Mouse (Mus musculus): ENCODE measurements around the gene Aanat. TPM values are rescaled to one million over a fixed set of nuclear protein-coding genes. Genes with fewer than 3 reads are reported as not detected.

Gene Aanat
- polyA plus RNA-seq, 1 experiment from 2014 or later = not detected

GRCm38 (mm10) chr11:116623281-116624124 lies 37.3 kb downstream of the Aanat start:
- Histone ChIP-seq H3K27me3 (replicated peaks; ENCODE audit: control insufficient read depth, insufficient read depth, low read length) (peaks cover 23% of the 10 kb centered on the region), H3K9ac (replicated peaks; ENCODE audit: low read depth, low read length) (peak overlapping the region; percentile 49), H3K27ac (ENCODE audit: low read length) (no peak overlapping the region), H3K36me3 (ENCODE audit: control insufficient read depth, insufficient read depth) (no peaks in the 10 kb centered on the region), H3K9me3 (ENCODE audit: control insufficient read depth, low read length) (no peaks in the 10 kb centered on the region), H3K4me2 (ENCODE audit: low read length) (peak overlapping the region; percentile 65), H3K4me3 (replicated peaks; ENCODE audit: low read length) (peak overlapping the region; percentile 47), H3K4me1 (replicated peaks; ENCODE audit: control insufficient read depth, insufficient read depth, low read length) (peaks cover 26% of the 10 kb centered on the region)
- 7% methylated on average over 40 of the region's 40 CpGs for WGBS
- no peak for ATAC-seq

- H3K9me3 ChIP-seq (ENCODE audit: control insufficient read depth, low read length) = no peaks in the 10 kb centered on the region
- peak overlapping the region; percentile 47 for H3K4me3 ChIP-seq (replicated peaks; ENCODE audit: low read length)
- H3K4me1 ChIP-seq (replicated peaks; ENCODE audit: control insufficient read depth, insufficient read depth, low read length) = peaks cover 26% of the 10 kb centered on the region
- H3K4me2 ChIP-seq (ENCODE audit: low read length) = peak overlapping the region; percentile 65
- peak overlapping the region; percentile 49 for H3K9ac ChIP-seq (replicated peaks; ENCODE audit: low read depth, low read length)
- no peak overlapping the region for H3K27ac ChIP-seq (ENCODE audit: low read length)
- H3K27me3 ChIP-seq (replicated peaks; ENCODE audit: control insufficient read depth, insufficient read depth, low read length) = peaks cover 23% of the 10 kb centered on the region
- WGBS = 12% methylated on average over 42 of the region's 42 CpGs
- no peaks in the 10 kb centered on the region for H3K36me3 ChIP-seq (ENCODE audit: control insufficient read depth, insufficient read depth)
- 0 out of 2 replicates have a peak, but pooled peaks have one; percentile 36 for ATAC-seq
Measured at GRCm38 (mm10) chr11:116624131-116624832, 38.0 kb downstream of the Aanat start.

- 73% methylated on average over 17 of the region's 17 CpGs for WGBS
- peaks cover 22% of the 10 kb centered on the region for H3K4me1 ChIP-seq (replicated peaks; ENCODE audit: control insufficient read depth, insufficient read depth, low read length)
- H3K36me3 ChIP-seq (ENCODE audit: control insufficient read depth, insufficient read depth) = no peaks in the 10 kb centered on the region
- H3K9me3 ChIP-seq (ENCODE audit: control insufficient read depth, low read length) = no peaks in the 10 kb centered on the region
- H3K27me3 ChIP-seq (replicated peaks; ENCODE audit: control insufficient read depth, insufficient read depth, low read length) = peaks cover 23% of the 10 kb centered on the region
- H3K4me3 ChIP-seq (replicated peaks; ENCODE audit: low read length) = no peak overlapping the region
- no peak for ATAC-seq
- H3K4me2 ChIP-seq (ENCODE audit: low read length) = no peak overlapping the region
- no peak overlapping the region for H3K27ac ChIP-seq (ENCODE audit: low read length)
- H3K9ac ChIP-seq (replicated peaks; ENCODE audit: low read depth, low read length) = no peak overlapping the region
Measured at GRCm38 (mm10) chr11:116625081-116626000, 39.1 kb downstream of the Aanat start.

GRCm38 (mm10) chr11:116626299-116627071 lies 40.3 kb downstream of the Aanat start, which contains the start of gene Rhbdf2:
TSS of gene Rhbdf2 (minus strand) at chr11:116627019.
- Histone ChIP-seq H3K4me3 (replicated peaks; ENCODE audit: low read length) (no peak within 1 kb of the TSS), H3K36me3 (ENCODE audit: control insufficient read depth, insufficient read depth) (no peaks in the 10 kb centered on the region), H3K4me2 (ENCODE audit: low read length) (no peak within 1 kb of the TSS), H3K9ac (replicated peaks; ENCODE audit: low read depth, low read length) (no peak within 1 kb of the TSS), H3K9me3 (ENCODE audit: control insufficient read depth, low read length) (no peaks in the 10 kb centered on the region), H3K27me3 (replicated peaks; ENCODE audit: control insufficient read depth, insufficient read depth, low read length) (peaks cover 23% of the 10 kb centered on the region), H3K4me1 (replicated peaks; ENCODE audit: control insufficient read depth, insufficient read depth, low read length) (peaks cover 13% of the 10 kb centered on the region), H3K27ac (ENCODE audit: low read length) (no peak within 1 kb of the TSS)
- 72% methylated on average over 10 of the region's 10 CpGs for WGBS
- ATAC-seq = no peak

GRCm38 (mm10) chr11:116627072-116628020 lies 41.1 kb downstream of the Aanat start:
- H3K27ac ChIP-seq (ENCODE audit: low read length) = no peak overlapping the region
- H3K4me3 ChIP-seq (replicated peaks; ENCODE audit: low read length) = no peak overlapping the region
- 36% methylated on average over 10 of the region's 10 CpGs for WGBS
- no peak for ATAC-seq
- H3K9me3 ChIP-seq (ENCODE audit: control insufficient read depth, low read length) = no peaks in the 10 kb centered on the region
- H3K27me3 ChIP-seq (replicated peaks; ENCODE audit: control insufficient read depth, insufficient read depth, low read length) = peaks cover 23% of the 10 kb centered on the region
- H3K36me3 ChIP-seq (ENCODE audit: control insufficient read depth, insufficient read depth) = no peaks in the 10 kb centered on the region
- H3K4me1 ChIP-seq (replicated peaks; ENCODE audit: control insufficient read depth, insufficient read depth, low read length) = peaks cover 8% of the 10 kb centered on the region
- H3K9ac ChIP-seq (replicated peaks; ENCODE audit: low read depth, low read length) = no peak overlapping the region
- H3K4me2 ChIP-seq (ENCODE audit: low read length) = no peak overlapping the region

- Histone ChIP-seq H3K4me3 (replicated peaks; ENCODE audit: low read length) (no peak overlapping the region), H3K27me3 (replicated peaks; ENCODE audit: control insufficient read depth, insufficient read depth, low read length) (peaks cover 14% of the 10 kb centered on the region), H3K4me1 (replicated peaks; ENCODE audit: control insufficient read depth, insufficient read depth, low read length) (peaks cover 6% of the 10 kb centered on the region), H3K36me3 (ENCODE audit: control insufficient read depth, insufficient read depth) (no peaks in the 10 kb centered on the region), H3K27ac (ENCODE audit: low read length) (no peak overlapping the region), H3K9me3 (ENCODE audit: control insufficient read depth, low read length) (no peaks in the 10 kb centered on the region), H3K9ac (replicated peaks; ENCODE audit: low read depth, low read length) (no peak overlapping the region), H3K4me2 (ENCODE audit: low read length) (no peak overlapping the region)
- WGBS = 56% methylated on average over 9 of the region's 9 CpGs
- peak; percentile 74 for ATAC-seq
Measured at GRCm38 (mm10) chr11:116628712-116629111, 42.5 kb downstream of the Aanat start.

GRCm38 (mm10) chr11:116629472-116629871 lies 43.2 kb downstream of the Aanat start:
- no peak overlapping the region for H3K4me2 ChIP-seq (ENCODE audit: low read length)
- no peaks in the 10 kb centered on the region for H3K9me3 ChIP-seq (ENCODE audit: control insufficient read depth, low read length)
- H3K9ac ChIP-seq (replicated peaks; ENCODE audit: low read depth, low read length) = no peak overlapping the region
- peaks cover 7% of the 10 kb centered on the region for H3K27me3 ChIP-seq (replicated peaks; ENCODE audit: control insufficient read depth, insufficient read depth, low read length)
- ATAC-seq = no peak
- H3K4me1 ChIP-seq (replicated peaks; ENCODE audit: control insufficient read depth, insufficient read depth, low read length) = no peaks in the 10 kb centered on the region
- WGBS = 82% methylated on average over 6 of the region's 6 CpGs
- no peak overlapping the region for H3K27ac ChIP-seq (ENCODE audit: low read length)
- no peak overlapping the region for H3K4me3 ChIP-seq (replicated peaks; ENCODE audit: low read length)
- H3K36me3 ChIP-seq (ENCODE audit: control insufficient read depth, insufficient read depth) = no peaks in the 10 kb centered on the region

Data from forebrain, embryonic 16.5 days (tissue).